Mouse (Mus musculus): ENCODE measurements around the gene 1110008P14Rik. TPM values are rescaled to one million over a fixed set of nuclear protein-coding genes. Genes with fewer than 3 reads are reported as not detected.

Gene 1110008P14Rik
- polyA plus RNA-seq, 1 experiment: 99.6 TPM

DNA sequence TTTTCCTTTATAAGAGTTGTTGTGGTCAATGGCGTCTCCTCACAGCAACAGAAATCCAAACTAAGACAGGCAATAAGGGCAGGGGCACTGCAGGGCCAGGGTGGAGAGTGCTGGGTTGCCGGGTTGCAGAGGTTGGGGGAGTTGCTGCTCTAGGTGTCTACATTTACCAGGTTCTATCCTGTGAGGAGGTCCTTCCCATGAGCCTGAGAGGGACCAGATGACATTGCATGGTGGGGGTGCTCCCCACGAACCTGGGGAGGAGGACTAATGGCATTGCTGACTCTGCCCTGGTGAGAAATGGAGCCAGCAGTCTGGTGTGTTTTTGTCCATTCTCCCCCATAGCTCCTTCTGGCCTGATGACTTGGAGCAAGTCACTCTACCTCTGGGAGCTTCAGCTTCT is 24.0 kb downstream of the 1110008P14Rik start:
- no peak for TF ChIP-seq GATA1 (IDR thresholded peaks at IDR 0.05; ENCODE audit: low read length)

DNA sequence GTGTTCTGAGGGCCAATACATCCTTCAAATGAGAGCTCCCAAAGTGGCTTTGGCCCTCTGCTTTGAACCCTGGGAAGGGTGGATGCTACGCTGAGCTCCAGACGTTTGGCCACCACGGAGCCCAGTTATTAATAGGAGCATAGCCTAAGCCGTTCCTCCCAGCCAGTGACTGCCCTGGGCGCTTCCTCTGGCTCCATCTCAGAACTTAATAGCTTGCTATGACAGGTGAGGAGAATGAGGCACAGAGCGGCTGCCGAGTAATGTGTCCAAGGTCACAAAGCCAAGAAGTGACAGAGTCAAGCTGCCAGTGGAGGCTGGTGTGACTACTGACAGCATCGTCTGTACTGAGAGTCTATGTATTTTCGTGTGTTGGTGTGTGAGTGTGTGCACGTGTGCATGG is 25.5 kb downstream of the 1110008P14Rik start:
- TF ChIP-seq GATA1 (IDR thresholded peaks at IDR 0.05; ENCODE audit: low read length): no peak

DNA sequence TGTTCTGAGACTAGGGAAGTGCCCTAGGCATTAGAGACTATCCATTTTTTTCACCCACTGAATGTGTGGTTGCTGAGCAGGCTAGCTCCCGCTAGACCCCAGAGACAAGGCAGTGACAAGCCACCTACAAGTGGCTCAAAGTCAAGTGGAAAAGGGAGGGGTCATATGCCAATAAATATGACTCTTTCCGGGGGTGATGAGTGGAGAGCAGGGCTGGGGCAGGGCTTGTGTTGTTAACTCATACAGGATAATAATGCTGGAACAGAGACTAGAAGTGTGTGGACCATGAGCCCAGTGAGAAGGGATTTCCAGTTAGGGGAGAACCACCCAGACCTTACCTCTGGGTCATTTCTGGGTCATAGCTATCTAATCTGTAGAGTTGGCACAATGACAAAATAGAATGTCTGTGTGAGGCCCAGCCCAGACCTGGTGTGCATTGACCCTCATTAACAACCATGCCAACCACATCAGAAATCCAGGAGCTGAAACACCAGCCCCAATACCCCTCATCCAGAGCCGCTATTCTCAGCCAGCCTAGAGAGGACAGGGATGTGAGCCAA is 27.3 kb downstream of the 1110008P14Rik start:
- TF ChIP-seq GATA1 (IDR thresholded peaks at IDR 0.05; ENCODE audit: low read length): no peak

DNA sequence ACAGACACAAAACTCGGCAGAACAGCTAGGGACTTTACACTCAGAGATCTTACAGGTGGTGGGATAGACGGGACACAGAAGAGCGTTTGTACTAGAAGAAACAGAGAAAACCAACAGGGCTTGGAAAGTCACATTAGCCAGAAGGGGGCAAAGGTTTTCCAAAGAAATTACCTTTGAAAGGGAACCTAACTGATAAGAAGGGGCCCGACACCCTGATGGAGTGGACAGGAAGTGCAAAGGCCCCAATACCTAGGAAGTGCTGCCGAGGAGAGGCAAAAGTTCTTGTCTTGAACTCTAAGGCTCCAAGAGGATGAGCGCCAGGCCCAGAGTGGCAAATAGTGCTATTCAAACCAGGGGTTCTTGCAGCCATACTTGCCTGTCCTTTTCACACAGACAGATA is 27.9 kb downstream of the 1110008P14Rik start:
- no peak for TF ChIP-seq GATA1 (IDR thresholded peaks at IDR 0.05; ENCODE audit: low read length)

DNA sequence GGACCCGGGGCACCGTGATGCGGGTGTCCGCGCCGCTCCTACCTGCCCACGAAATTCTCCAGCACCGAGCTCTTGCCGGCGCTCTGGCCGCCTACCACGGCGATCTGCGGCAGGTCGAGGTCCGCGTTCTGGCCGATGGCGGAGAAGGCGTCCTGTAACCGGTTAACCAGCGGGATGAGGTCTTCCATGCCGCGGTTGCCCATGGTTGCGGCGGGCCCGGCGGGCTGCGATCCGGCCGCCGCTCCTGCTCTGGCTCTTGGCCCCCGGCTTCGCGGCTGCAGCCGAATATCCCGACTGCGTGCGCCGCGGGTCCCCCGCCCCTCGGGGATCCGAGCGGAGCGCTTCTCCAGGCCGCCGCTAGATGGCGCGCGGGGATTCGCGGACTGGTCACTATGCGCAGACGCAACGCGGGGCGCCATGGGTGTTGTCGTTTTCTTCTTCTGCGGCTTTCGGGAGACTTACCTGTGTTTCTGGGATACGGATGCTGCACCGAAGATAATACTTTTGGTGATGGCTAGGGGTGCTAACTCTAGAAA is 28.7 kb downstream of the 1110008P14Rik start, which contains the start of gene Dnm1:
Dnm1 (minus strand) TSS at position 332 of the 536 bp plus-strand sequence.
- TF ChIP-seq GATA1 (IDR thresholded peaks at IDR 0.05; ENCODE audit: low read length): no peak

DNA sequence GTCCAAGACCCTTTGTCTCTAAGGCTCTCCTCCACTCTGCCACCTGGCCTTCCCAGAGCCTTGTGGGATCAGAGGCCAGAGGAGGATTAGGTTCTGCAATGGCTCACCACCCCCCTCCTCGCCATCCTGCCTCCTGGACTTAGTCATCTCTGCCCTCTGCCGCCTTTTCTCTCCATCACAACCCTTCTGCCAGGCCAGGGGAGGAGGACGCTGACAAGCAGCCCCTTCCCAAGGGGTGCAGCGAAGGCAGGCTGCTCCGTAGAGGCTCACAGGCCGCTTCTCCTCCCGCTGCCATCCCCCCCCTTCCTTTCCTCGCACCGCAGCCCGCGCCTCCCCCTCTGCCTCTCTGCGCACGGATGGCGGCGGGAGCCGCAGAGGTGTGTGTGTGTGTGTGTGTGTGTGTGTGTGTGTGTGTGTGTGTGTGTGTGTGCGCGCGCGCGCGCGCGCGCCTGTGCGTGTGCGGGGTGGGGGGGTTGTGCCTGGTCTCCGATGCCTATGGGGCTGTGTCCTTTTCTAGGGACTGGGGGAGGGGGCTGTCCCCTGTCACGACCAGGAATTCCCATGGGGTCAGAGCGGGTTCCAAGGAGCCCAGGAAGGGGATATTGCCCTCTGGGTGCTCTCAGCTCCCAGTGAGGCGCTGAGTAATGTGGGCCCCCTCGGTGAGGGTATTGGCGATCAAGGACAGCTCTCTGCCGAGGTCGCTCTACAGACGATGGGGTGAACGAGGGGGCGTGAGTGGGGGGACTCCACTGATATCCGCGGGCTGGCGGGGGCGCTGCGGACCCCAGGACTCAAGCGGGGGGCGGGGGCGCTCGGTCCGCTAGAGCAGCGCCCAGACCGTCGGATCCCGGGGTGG is 29.4 kb downstream of the 1110008P14Rik start, which contains the start of gene Ciz1:
Ciz1 (plus strand) TSS at position 177 of the 856 bp plus-strand sequence.
- no peak for TF ChIP-seq GATA1 (IDR thresholded peaks at IDR 0.05; ENCODE audit: low read length)

DNA sequence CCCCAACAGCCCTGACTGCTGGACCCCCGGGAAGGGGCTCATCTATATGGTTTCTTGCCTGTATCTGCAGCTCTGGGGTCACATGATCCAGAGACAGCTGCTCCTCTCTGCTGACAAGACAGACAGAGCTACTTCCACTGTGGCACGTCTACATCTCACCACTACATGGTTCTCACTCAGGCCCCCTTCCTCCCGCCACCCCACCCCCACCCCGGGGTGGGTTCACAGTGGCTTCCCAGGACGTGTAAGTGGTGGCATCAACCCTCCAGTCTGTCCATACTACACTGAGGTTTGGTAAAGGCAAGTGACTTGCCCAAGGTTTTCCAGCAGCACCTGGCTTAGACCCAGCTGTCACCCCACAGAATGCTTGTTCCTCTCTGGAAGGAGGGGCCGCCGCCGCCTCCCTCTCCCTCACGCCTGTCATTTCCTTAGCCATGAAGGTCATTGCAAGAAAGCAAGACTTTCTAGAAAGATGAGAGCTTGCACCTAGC is 30.2 kb downstream of the 1110008P14Rik start:
- TF ChIP-seq GATA1 (IDR thresholded peaks at IDR 0.05; ENCODE audit: low read length): no peak

DNA sequence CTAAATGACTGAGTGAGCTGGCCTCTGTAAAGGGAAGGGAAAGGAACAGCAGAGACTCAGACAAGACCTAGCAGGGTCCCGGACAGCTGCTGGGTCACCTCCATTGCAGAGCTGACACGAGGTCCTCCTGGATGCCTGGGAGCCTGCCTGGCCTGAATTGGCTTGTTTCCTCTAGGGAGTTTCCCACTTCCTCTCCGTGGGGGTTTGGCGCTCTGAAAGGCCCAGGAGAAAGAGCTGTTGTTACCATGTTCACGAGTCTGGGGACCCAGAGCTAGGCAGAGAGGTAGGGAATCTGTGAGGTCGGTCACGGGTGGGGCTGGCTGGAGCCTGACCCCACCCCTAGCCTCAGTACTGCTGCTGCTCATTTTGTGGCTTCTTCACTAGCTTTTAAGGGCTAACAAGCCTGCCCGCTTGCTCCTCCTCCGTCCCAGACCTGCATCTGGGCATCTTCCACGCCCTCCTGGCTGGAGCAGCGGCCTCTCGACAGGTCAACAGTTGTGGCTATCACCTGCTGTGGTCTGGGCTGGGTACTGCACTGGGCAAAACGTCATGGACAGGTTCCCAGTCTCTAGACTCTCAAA is 31.2 kb downstream of the 1110008P14Rik start:
- TF ChIP-seq GATA1 (IDR thresholded peaks at IDR 0.05; ENCODE audit: low read length): no peak

DNA sequence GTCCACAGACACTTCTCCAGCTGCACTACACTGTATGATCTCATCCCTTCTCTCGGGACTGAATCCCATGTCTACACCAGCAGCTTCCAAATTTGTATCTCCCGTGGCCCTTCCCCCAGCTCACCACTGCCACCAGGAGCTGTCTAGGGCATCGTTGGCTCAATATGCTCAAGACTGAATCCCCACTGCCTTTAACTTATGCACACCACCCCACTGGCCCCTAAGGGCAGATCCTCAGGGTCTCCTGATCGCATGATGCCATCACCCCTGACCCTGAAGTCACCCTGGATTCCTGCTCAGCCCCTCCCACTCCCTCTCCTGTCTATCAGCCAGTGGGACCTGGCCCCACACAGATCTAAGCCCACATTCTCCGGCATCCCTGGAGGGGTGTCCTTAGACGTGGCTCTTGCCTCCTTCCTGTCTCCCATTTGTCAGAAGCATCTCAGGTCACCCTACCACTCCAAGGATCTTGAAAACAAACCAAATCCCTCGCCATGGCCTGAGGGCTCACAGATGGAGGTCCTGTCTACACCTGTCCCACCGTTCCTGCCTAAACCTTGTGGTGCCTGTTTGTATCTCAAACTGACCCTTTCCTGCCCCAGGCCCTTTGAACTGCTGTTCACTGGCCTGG is 32.0 kb downstream of the 1110008P14Rik start:
- TF ChIP-seq GATA1 (IDR thresholded peaks at IDR 0.05; ENCODE audit: low read length): no peak

DNA sequence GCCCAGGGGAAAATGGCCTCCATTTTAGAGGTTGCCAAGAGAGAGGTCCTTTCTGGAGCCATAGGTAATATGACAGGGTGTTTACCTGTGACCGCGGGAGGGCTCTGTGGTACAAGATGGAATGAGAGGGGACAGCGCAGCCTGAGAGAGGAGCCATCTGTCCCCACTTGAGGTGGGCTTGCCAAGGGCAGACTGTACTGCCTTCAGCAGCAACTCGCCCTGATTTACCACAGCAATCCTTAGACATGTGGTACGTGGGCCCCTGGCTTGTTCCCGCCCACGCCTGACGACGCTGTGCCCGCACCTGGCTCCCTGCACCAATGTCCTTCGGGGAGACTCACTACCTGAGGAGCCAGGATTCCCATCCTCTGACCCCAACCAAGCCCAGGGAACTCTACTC is 33.4 kb downstream of the 1110008P14Rik start:
- TF ChIP-seq GATA1 (IDR thresholded peaks at IDR 0.05; ENCODE audit: low read length): no peak

DNA sequence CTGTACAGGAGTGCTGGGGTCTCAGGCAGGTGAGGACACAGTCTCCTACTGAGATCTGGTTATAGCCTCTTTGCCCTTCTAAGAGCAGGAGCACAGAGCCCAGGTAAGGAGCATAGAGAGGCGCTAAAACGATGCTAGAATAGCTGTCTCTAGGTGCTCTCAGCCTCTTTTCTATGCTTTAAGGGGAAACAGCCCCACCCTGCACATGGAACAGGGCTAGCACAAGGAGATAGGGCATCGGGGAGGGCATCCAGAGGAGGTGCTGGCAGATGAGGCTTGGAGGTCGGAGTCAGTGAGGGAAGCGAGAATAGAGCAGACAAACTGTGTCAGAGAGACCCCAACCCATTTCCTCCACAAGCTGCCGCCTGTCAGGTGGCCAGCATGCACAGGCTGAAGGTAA is 34.7 kb downstream of the 1110008P14Rik start:
- TF ChIP-seq GATA1 (IDR thresholded peaks at IDR 0.05; ENCODE audit: low read length): no peak

DNA sequence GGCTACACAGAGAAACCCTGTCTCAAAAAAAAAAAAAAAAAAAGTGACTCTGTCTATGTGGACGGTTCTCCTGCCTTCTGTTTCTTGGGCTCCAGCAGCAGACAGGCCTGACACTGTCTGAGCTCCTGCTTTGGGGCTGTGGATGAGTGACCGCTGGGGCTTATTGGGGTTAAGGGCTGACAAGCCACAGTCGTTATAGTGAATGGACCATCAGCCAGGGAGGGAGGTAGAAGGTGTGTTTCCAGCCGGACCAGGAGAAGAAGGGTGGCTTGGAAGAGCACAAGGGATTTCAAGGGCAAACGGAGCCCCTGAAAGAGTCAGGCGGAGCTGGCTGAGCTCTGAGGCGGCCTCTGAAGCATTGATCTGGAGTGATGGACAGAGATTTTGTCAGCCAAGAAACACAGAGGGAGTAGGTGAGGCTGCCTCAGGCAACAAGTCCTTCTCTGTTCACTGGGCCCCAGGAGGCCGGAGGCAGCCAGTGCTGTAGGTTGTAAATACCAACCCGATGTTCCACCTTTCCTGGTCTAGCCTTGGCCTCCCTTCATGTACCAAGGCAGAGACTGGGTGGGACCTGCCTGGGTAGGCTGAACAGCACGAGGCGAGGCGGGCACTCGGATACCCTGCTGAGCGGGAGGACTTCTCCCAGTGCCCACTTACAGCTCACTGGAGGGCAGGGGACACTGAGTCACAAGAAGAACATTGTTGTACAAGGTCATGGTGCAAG is 37.0 kb downstream of the 1110008P14Rik start:
- TF ChIP-seq GATA1 (IDR thresholded peaks at IDR 0.05; ENCODE audit: low read length): no peak

DNA sequence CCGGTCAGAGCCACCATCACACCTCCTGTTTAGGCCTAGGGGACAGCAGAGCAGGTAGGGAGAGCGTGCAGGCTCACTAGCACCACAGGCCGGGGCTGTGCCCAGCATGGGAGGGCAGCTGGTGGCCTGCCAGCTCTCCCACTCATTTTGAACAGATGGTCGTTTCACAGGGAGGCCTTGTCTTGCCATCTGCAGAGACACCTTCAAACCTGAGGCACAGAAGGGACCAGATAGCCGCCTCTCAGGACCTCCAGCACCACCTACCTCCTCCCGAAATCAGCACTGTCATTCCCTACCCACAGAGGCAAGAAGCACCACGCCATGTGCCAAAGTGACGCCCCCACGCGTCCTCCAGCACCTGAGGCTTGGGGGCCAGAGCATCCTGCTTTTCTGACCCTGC is 37.7 kb downstream of the 1110008P14Rik start:
- TF ChIP-seq GATA1 (IDR thresholded peaks at IDR 0.05; ENCODE audit: low read length): no peak

DNA sequence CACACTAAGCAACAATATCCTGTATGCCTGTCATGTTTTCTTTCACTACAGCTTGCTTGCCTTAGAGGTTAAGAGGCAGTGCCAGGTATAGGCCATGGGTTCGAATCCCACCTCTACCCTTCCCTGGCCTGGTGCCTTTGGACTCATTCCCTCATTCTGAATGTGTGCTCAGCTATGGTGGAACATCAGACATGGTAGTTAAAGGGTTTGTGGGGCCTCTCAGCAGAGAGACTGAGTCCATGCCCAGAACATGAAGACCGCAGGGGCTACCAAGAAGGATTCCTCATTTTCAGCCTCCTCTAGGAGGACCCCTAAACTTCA is 38.4 kb downstream of the 1110008P14Rik start:
- TF ChIP-seq GATA1 (IDR thresholded peaks at IDR 0.05; ENCODE audit: low read length): no peak

Data from G1E-ER4 (cell line).